Mouse (Mus musculus) left cerebral cortex, postnatal 25 days (tissue): Measurements from ENCODE around the gene Csn1s2a. TPM values are rescaled to one million over a fixed set of nuclear protein-coding genes. Genes with fewer than 3 reads are reported as not detected.
"Not testable (repeated sequence)": the region's sequence is repeated elsewhere in the genome, so short reads cannot be mapped to it uniquely, and the experiment has no call there.

Experiments used
- DNase-seq, 2 experiments: peaks; one replicate each; pipeline ENCODE4 v3.0.0; 2022; ENCODE audit warnings: low spot score in 2 of 2, mixed read lengths in 1 of 2
- intact Hi-C: fragments of 180-260 bp; cut with DNase I; formaldehyde crosslinking; loops from one replicate; pipeline ENCODE4 v1.15.1; 2025
- total RNA-seq, 2 experiments: library from RNA; stranded (reverse); gene quantifications; 2 replicates each; pipeline ENCODE4 v1.2.3; 2021

Gene Csn1s2a
- total RNA-seq, result not detected

- intact Hi-C loops, result no loop called here
These were observed at the start of gene Csn1s2a for GRCm38 (mm10) chr5:87774267-87774666. Csn1s2a (plus strand) TSS chr5:87774567.

GRCm38 (mm10) chr5:87734821-87735220 lies 39.5 kb upstream of the Csn1s2a start:
- intact Hi-C loops, result no loop called here
- no peak for DNase-seq

More at GRCm38 (mm10) chr5:87774267-87774666, at the start of gene Csn1s2a:
- DNase-seq, result no peak

GRCm38 (mm10) chr5:87753471-87753870 lies 20.9 kb upstream of the Csn1s2a start:
- no peak for DNase-seq
- intact Hi-C loops, result no loop called here

GRCm38 (mm10) chr5:87764546-87764945 lies 9.8 kb upstream of the Csn1s2a start:
- intact Hi-C loops, result no loop called here

GRCm38 (mm10) chr5:87772151-87772550 lies 2.2 kb upstream of the Csn1s2a start:
- intact Hi-C loops, result not testable (repeated sequence)

More at GRCm38 (mm10) chr5:87764546-87764945, 9.8 kb upstream of the Csn1s2a start:
- DNase-seq, result no peak

GRCm38 (mm10) chr5:87782731-87783130 lies 8.4 kb downstream of the Csn1s2a start:
- peak in 1 of 2 experiments; percentile 1 for DNase-seq
- intact Hi-C loops, result loop anchor here (2.0 to 10.0 kb wide), 3 partner anchors 160 to 612 kb away; no protein-coding TSS in a partner anchor

More at GRCm38 (mm10) chr5:87772151-87772550, 2.2 kb upstream of the Csn1s2a start:
- DNase-seq, result not testable (repeated sequence)

- DNase-seq, result no peak
- intact Hi-C loops, result no loop called here
These were observed 33.4 kb downstream of the Csn1s2a start, which contains the start of gene Csn1s2b for GRCm38 (mm10) chr5:87807782-87808181. Csn1s2b (plus strand) TSS chr5:87808082.

- DNase-seq, result no peak
- intact Hi-C loops, result no loop called here
These were observed 34.9 kb downstream of the Csn1s2a start for GRCm38 (mm10) chr5:87809253-87809652.

- DNase-seq, result no peak
- intact Hi-C loops, result no loop called here
These were observed 51.0 kb downstream of the Csn1s2a start, which contains the start of gene Prr27 for GRCm38 (mm10) chr5:87825386-87825785. Prr27 (plus strand) TSS chr5:87825686.

Other genes with a start within 250 kb of the Csn1s2a start
- gene Sult1b1, start 236.4 kb upstream of the Csn1s2a start, total RNA-seq, result not detected
- gene Sult1d1, start 205.5 kb upstream of the Csn1s2a start, total RNA-seq, result not detected
- gene Sult1e1, start 183.0 kb upstream of the Csn1s2a start, total RNA-seq, result not detected
- not detected for gene Csn1s1, start 108.4 kb upstream of the Csn1s2a start, total RNA-seq
- gene Csn2, start 74.9 kb upstream of the Csn1s2a start, total RNA-seq, result not detected
- not detected for gene Csn1s2b, start 33.5 kb downstream of the Csn1s2a start, total RNA-seq
- gene Prr27, start 51.1 kb downstream of the Csn1s2a start, total RNA-seq, result not detected
- not detected for gene Odam, start 110.5 kb downstream of the Csn1s2a start, total RNA-seq
- not detected for gene Csn3, start 151.0 kb downstream of the Csn1s2a start, total RNA-seq
- gene 2310003L06Rik, start 194.9 kb downstream of the Csn1s2a start, total RNA-seq, result not detected
- not detected for gene Gm28434, start 194.9 kb downstream of the Csn1s2a start, total RNA-seq
- not detected for gene Cabs1, start 204.9 kb downstream of the Csn1s2a start, total RNA-seq
- not detected for gene Smr3a, start 228.0 kb downstream of the Csn1s2a start, total RNA-seq